Mouse (Mus musculus) forebrain, embryonic 12.5 days (tissue): Measurements from ENCODE around the gene Pkd2l1. TPM values are rescaled to one million over a fixed set of nuclear protein-coding genes. Genes with fewer than 3 reads are reported as not detected.
"Not testable (repeated sequence)": the region's sequence is repeated elsewhere in the genome, so short reads cannot be mapped to it uniquely, and the experiment has no call there.

Experiments used
- ATAC-seq: fragments of 200-750 bp; cut with Nextera tagmentation; 2 replicates; pipeline ENCODE4 v1.8.0; 2017; ENCODE audit warnings: moderate TSS enrichment; ENCODE audit not compliant: low FRiP score
- H3K27ac ChIP-seq: fragments of 300-500 bp; sonication (generic); 2 replicates; pipeline ENCODE4 v1.5.1; 2016; ENCODE audit warnings: mild to moderate bottlenecking
- H3K27me3 ChIP-seq: fragments of 300-500 bp; sonication (generic); 2 replicates; pipeline ENCODE4 v1.6.1; 2016; ENCODE audit warnings: mild to moderate bottlenecking
- H3K36me3 ChIP-seq: fragments of 300-500 bp; sonication (generic); replicated peaks from 2 replicates; pipeline ENCODE4 v1.6.1; 2016; ENCODE audit warnings: mild to moderate bottlenecking
- H3K4me1 ChIP-seq: fragments of 300-500 bp; sonication (generic); 2 replicates; pipeline ENCODE4 v1.6.1; 2016
- H3K4me2 ChIP-seq: fragments of 300-500 bp; sonication (generic); 2 replicates; pipeline ENCODE4 v1.6.1; 2016; ENCODE audit warnings: mild to moderate bottlenecking, moderate library complexity
- H3K4me3 ChIP-seq: fragments of 300-500 bp; sonication (generic); replicated peaks from 2 replicates; pipeline ENCODE4 v1.5.1; 2016; ENCODE audit warnings: mild to moderate bottlenecking
- H3K9ac ChIP-seq: fragments of 300-500 bp; sonication (generic); 2 replicates; pipeline ENCODE4 v1.6.1; 2016; ENCODE audit warnings: mild to moderate bottlenecking
- H3K9me3 ChIP-seq: fragments of 300-500 bp; sonication (generic); 2 replicates; pipeline ENCODE4 v1.6.1; 2016
- WGBS: fragments of 180-500 bp; shearing (Covaris S2); methylation state at CpG from one replicate; pipeline ENCODE4 v1.1.7; 2016; 5-methylcytosine and 5-hydroxymethylcytosine counted together
- polyA plus RNA-seq: library from polyadenylated mRNA; unstranded; fragments of >200 nt; fragmentation: Nextera tagmentation; extraction: Ambion mirVana; gene quantifications from 2 replicates; pipeline ENCODE4 v1.2.1, GENCODE M21; 2016

Gene Pkd2l1
- polyA plus RNA-seq, 1 experiment from 2014 or later: 0.19 TPM

GRCm38 (mm10) chr19:44120686-44121085 lies 71.6 kb downstream of the Pkd2l1 start:
- not testable (repeated sequence) for H3K4me2 ChIP-seq, H3K4me3 ChIP-seq, H3K27me3 ChIP-seq, H3K27ac ChIP-seq, H3K9me3 ChIP-seq, ATAC-seq, H3K9ac ChIP-seq, H3K4me1 ChIP-seq
- peaks cover 81% of the 10 kb centered on the region for H3K36me3 ChIP-seq
- 91% methylated on average over 9 of the region's 9 CpGs for WGBS

GRCm38 (mm10) chr19:44117793-44118192 lies 74.4 kb downstream of the Pkd2l1 start:
- Histone ChIP-seq H3K4me2 (no peak overlapping the region), H3K4me1 (no peaks in the 10 kb centered on the region), H3K27ac (no peak overlapping the region), H3K4me3 (no peak overlapping the region), H3K9ac (no peak overlapping the region), H3K27me3 (no peaks in the 10 kb centered on the region), H3K36me3 (peaks cover 74% of the 10 kb centered on the region), H3K9me3 (no peaks in the 10 kb centered on the region)
- ATAC-seq: no peak

- Histone ChIP-seq H3K9me3 (no peaks in the 10 kb centered on the region), H3K4me2 (no peak overlapping the region), H3K4me3 (no peak overlapping the region), H3K27me3 (no peaks in the 10 kb centered on the region), H3K27ac (no peak overlapping the region), H3K9ac (no peak overlapping the region), H3K4me1 (peaks cover 9% of the 10 kb centered on the region), H3K36me3 (peaks cover 60% of the 10 kb centered on the region)
- 56% methylated on average over 7 of the region's 7 CpGs for WGBS
- no peak for ATAC-seq
These were observed 80.5 kb downstream of the Pkd2l1 start for GRCm38 (mm10) chr19:44111706-44112105.

GRCm38 (mm10) chr19:44110356-44110755 lies 81.9 kb downstream of the Pkd2l1 start:
- Histone ChIP-seq H3K4me3 (no peak overlapping the region), H3K4me1 (peaks cover 23% of the 10 kb centered on the region), H3K9ac (no peak overlapping the region), H3K9me3 (no peaks in the 10 kb centered on the region), H3K36me3 (peaks cover 50% of the 10 kb centered on the region), H3K4me2 (no peak overlapping the region), H3K27me3 (no peaks in the 10 kb centered on the region), H3K27ac (no peak overlapping the region)
- WGBS: 89% methylated on average over 9 of the region's 9 CpGs
- ATAC-seq: no peak

- Histone ChIP-seq H3K4me2 (no peak overlapping the region), H3K4me3 (no peak overlapping the region), H3K27me3 (no peaks in the 10 kb centered on the region), H3K27ac (no peak overlapping the region), H3K4me1 (peaks cover 23% of the 10 kb centered on the region), H3K9ac (no peak overlapping the region), H3K36me3 (peaks cover 42% of the 10 kb centered on the region), H3K9me3 (no peaks in the 10 kb centered on the region)
- ATAC-seq: no peak
These were observed 83.2 kb downstream of the Pkd2l1 start for GRCm38 (mm10) chr19:44108996-44109395.

GRCm38 (mm10) chr19:44107661-44108521 lies 84.4 kb downstream of the Pkd2l1 start:
- peak; percentile 48; the same call in 1 of the 2 replicates for ATAC-seq
- peak overlapping the region; percentile 97 for H3K9ac ChIP-seq
- peaks cover 32% of the 10 kb centered on the region for H3K36me3 ChIP-seq
- H3K4me2 ChIP-seq: peak overlapping the region; percentile 86
- 32% methylated on average over 22 of the region's 22 CpGs for WGBS
- no peak overlapping the region for H3K27ac ChIP-seq
- no peaks in the 10 kb centered on the region for H3K9me3 ChIP-seq
- peak overlapping the region; percentile 71 for H3K4me3 ChIP-seq
- no peaks in the 10 kb centered on the region for H3K27me3 ChIP-seq
- peaks cover 23% of the 10 kb centered on the region for H3K4me1 ChIP-seq

- under 1% methylated on average over 66 of the region's 67 CpGs for WGBS
- Histone ChIP-seq H3K9ac (peak within 1 kb of the TSS; percentile 97), H3K9me3 (no peaks in the 10 kb centered on the region), H3K36me3 (peaks cover 28% of the 10 kb centered on the region), H3K4me2 (peak within 1 kb of the TSS; percentile 86), H3K27ac (peak within 1 kb of the TSS; percentile 54; the same call in 1 of the 2 replicates), H3K27me3 (no peaks in the 10 kb centered on the region), H3K4me1 (peaks cover 23% of the 10 kb centered on the region), H3K4me3 (peak within 1 kb of the TSS; percentile 71)
- ATAC-seq: peak; percentile 99
These were observed 85.2 kb downstream of the Pkd2l1 start, which contains the start of gene Chuk for GRCm38 (mm10) chr19:44106831-44107660. Chuk (minus strand) TSS chr19:44107480.

GRCm38 (mm10) chr19:44104393-44104792 lies 87.8 kb downstream of the Pkd2l1 start:
- ATAC-seq: no peak
- H3K4me3 ChIP-seq: no peak overlapping the region

GRCm38 (mm10) chr19:44103001-44103400 lies 89.2 kb downstream of the Pkd2l1 start:
- Histone ChIP-seq H3K4me3 (no peak overlapping the region), H3K27ac (no peak overlapping the region), H3K4me2 (no peak overlapping the region), H3K9me3 (no peaks in the 10 kb centered on the region), H3K9ac (no peak overlapping the region), H3K36me3 (peaks cover 18% of the 10 kb centered on the region), H3K4me1 (peaks cover 18% of the 10 kb centered on the region), H3K27me3 (no peaks in the 10 kb centered on the region)
- WGBS: 89% methylated on average over 3 of the region's 3 CpGs
- ATAC-seq: no peak

More at GRCm38 (mm10) chr19:44104393-44104792, 87.8 kb downstream of the Pkd2l1 start:
- Histone ChIP-seq H3K9ac (no peak overlapping the region), H3K4me2 (no peak overlapping the region), H3K27ac (no peak overlapping the region), H3K36me3 (peaks cover 20% of the 10 kb centered on the region), H3K9me3 (no peaks in the 10 kb centered on the region), H3K4me1 (peaks cover 23% of the 10 kb centered on the region), H3K27me3 (no peaks in the 10 kb centered on the region)
- 92% methylated on average over 1 of the region's 1 CpGs for WGBS

GRCm38 (mm10) chr19:44100840-44101239 lies 91.4 kb downstream of the Pkd2l1 start:
- H3K4me3 ChIP-seq: no peak overlapping the region
- no peak overlapping the region for H3K9ac ChIP-seq
- no peak overlapping the region for H3K4me2 ChIP-seq
- peaks cover 31% of the 10 kb centered on the region for H3K36me3 ChIP-seq
- H3K9me3 ChIP-seq: no peaks in the 10 kb centered on the region
- no peak overlapping the region for H3K27ac ChIP-seq
- H3K27me3 ChIP-seq: no peaks in the 10 kb centered on the region
- ATAC-seq: no peak
- 0 out of 2 replicates have a peak, but pooled peaks cover 5% of the 10 kb centered on the region for H3K4me1 ChIP-seq
